Mouse (Mus musculus): Measurements from ENCODE around the gene Tmem100. TPM values are rescaled to one million over a fixed set of nuclear protein-coding genes. Genes with fewer than 3 reads are reported as not detected.

Tmem100 gene
- not detected for polyA plus RNA-seq (2017; shearing (Covaris generic))

DNA sequence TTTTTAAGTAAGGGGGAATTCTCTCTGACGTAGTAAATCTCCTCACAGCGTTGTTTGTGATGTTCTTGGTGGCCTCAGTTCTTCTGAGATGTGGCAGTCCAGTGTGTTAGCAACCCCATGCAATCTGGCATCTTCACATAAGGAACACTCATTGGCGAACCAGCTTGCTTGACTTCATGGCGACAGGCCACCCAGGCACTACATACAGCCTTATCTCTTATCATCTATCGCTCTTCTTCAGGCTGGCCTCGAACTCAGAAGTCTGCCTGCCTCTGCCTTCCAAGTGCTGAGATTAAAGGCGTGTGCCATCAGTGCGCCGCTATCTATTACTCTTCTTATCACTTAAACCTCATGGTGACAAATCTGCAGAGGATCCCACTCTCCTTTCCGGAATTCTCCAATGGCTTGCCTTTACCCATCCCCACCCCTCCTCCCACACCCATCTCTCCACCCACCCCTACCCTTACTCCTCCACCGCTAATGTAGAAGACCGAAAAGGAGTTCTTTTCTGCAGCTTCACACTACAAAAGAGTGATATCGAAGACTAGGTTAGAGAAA is at the start of gene Tmem100:
TSS of gene Tmem100 (plus strand) at position 508 of the 558 bp plus-strand sequence.

DNA sequence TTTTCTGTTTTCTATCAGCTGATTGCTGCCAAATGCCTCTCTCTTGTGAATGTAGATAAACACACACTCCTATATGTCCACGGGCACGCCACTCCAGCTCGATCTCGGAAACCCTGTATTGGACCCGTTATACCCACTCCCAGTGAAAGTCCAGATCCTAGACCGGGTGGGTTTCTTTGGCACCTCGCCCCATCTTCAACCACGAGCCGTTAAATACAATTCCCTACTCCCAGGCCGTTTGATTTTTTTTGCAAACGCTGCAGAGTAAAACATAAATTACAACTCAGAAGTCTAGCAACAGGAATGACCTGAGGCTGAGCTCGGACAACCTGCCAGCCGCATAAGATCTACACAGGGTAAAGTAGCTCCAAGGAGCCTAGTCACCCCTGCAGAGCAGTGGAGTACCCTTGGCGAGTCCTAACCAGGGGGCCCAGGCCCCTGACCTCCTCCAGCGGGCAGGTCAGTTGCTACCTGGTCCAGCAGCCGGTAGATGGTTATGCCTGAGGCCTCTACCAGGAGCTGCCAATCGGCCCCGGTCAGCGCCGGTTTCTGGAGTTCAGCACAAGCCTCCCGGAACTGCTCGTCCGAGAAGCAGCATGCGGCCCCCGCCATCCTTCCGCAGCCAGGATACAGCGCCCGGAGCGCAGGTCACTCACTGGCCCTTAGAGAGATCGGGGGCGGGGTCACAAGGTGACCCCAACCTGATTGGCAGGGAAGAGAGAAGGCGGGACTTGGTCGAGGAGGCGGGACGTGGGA is 27.7 kb upstream of the Tmem100 start, which contains the start of gene Pctp:
TSS of gene Pctp (minus strand) at position 664 of the 756 bp plus-strand sequence.

Other genes starting within 250 kb of the Tmem100 start
- gene Pctp, start 27.5 kb upstream of the Tmem100 start, polyA plus RNA-seq (2017; shearing (Covaris generic)), result 3.7 TPM
- gene Gm45716, start 157.3 kb downstream of the Tmem100 start, polyA plus RNA-seq (2017; shearing (Covaris generic)), result 9.8 TPM
- gene Mmd, start 219.1 kb downstream of the Tmem100 start, polyA plus RNA-seq (2017; shearing (Covaris generic)), result 18.4 TPM